Mouse (Mus musculus): Measurements from ENCODE around the gene Mmel1. TPM values are rescaled to one million over a fixed set of nuclear protein-coding genes. Genes with fewer than 3 reads are reported as not detected.

The Mmel1 gene
- total RNA-seq, 1 experiment from 2014 or later: 0.29 TPM

DNA sequence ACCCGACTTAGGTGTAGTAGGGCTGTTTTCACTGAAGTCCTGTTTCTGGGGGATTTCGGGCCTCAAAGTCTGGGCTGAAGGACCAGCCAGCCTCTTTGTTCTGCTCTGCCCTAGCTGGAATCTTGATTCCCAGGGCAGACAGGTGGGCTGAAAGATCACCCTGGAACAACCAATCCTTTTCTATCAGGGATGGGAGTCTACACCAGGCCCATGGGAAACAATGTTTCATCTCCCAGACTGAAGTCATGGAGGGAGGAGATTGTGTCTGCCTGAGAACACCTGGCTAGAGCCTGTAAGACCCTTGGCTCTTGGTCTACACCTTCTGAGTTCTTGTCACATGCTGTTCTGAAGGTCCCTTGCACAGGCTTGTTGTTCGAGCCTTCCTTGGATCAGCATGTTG lies 10.8 kb upstream of the Mmel1 start:
- no peak for ATAC-seq (replicated peaks; ENCODE audit: insufficient number of reproducible peaks, low FRiP score, low TSS enrichment, poor library complexity, severe bottlenecking)

DNA sequence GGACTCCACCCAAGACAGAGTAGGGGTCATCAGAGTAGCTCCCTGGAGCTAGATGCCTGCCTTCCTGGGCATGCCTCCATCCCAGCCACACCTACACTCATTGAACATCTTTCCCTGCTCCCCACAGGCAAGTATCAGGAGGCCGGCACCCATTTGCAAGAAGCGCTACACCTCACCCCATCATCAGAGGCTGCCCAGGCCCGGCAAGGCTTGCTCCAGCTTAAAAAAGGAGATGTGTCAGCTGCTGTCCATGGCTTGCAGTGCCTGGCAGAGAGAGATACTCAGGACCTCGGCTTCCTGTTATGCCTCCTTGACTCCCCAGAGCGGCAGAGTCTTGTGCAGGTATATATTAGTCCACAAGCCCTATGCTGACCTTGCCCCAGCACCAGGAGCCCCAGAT lies 7.4 kb upstream of the Mmel1 start:
- no peak for ATAC-seq (replicated peaks; ENCODE audit: insufficient number of reproducible peaks, low FRiP score, low TSS enrichment, poor library complexity, severe bottlenecking)

DNA sequence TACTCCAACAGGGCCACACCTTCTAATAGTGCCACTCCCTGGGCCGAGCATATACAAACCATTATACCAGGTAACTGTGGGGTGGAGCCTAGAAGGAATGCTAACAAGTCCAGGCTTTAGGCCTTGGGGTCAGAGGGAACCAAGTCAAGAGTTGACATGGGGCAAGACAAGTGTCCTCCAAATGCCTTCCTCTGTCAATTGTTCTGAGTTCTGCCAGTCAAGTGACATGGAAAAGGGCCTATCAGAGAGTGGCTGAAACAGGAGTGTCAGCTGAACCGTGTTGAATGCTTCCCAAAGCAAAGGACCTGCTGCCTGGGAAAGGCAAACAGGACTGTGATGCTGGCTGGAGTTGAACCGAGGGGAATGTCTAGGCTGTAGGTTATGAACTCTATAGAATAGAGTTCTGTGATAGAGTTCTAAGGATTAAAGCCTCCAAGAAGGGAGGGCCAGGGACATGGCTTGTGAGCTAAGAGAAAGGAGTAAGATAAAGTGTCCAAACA lies 5.9 kb upstream of the Mmel1 start:
- no peak for ATAC-seq (replicated peaks; ENCODE audit: insufficient number of reproducible peaks, low FRiP score, low TSS enrichment, poor library complexity, severe bottlenecking)

DNA sequence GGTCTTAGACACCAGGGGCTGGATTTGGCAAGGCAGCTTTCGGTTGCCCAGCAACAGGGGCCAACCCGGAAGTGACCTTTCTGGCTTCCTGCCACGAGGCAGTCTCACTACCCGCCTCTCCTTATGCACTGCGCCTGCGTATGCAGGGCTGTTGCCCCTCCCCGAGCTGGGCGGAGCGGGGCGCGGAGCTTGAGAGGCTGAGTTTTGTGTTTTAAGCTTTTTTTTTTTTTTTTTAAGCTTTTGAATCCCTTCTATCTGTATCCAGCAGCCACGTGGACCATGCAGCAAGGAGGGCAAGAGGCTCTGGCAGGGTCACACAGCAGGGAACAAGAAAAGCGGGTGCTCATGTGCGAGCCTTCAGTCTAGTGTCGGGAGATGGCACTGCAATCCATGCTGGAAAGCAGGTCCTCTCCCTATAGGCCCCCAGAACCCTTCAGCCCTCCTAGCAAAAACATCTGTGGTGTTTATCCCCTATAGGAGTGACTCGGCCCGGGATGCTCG lies 5.1 kb upstream of the Mmel1 start:
- ATAC-seq (replicated peaks; ENCODE audit: insufficient number of reproducible peaks, low FRiP score, low TSS enrichment, poor library complexity, severe bottlenecking): peak; percentile 76

DNA sequence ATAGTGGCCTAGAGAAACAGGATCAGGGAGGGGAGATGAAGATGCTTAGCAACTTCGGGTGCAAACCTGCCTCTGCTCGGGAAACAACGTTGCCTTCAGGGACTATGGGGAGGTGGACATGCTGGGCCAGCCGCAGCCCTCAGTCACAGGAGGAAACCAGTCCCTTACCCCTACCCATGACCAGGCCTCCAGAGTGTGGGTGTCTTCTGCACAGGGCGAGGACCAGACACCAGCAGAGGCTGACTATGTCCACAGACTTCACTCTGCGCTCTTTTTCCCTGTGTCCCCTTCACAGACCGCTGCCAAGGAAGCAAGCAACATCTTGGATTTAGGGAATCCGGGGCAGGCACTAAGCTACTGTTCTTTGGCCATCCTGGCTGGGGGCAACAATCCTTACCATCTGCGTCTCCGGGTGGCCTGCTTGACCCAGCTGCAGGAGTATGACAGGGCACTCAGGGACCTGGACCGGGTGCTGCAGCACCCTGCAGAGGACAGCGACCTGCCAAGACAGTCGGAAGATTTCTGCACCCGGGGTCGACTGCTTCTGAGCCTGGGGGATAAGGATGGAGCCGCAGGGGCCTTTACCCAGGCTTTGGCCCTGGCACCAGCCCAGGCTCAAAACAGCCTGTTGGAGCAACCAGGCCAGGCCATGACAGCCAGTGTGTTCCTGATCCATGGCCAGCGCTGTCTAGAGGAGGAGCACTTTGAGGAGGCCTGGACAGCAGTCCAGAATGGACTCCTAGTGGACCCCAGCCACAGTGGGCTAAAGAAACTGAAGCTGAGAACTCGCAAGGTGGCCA lies 4.2 kb upstream of the Mmel1 start:
- no peak for ATAC-seq (replicated peaks; ENCODE audit: insufficient number of reproducible peaks, low FRiP score, low TSS enrichment, poor library complexity, severe bottlenecking)

DNA sequence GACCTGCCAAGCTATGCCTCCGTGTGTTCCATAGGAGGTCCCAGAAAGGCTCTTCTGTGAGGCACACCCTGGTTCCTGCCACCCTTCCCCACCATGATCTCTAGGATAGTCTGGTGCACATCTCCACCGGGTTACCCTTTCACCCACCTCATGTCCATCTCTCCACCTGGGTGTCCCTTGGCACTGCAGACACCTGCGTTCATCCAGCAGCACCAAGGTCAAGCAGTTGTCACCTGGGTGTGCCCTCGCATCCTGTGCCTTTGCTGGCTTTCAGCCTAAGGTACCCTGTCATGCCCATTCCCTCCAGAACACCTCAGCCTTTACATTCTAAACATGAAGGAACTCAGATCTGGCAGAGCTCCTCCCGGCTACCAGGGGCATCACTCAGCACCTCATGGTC lies 3.0 kb upstream of the Mmel1 start:
- ATAC-seq (replicated peaks; ENCODE audit: insufficient number of reproducible peaks, low FRiP score, low TSS enrichment, poor library complexity, severe bottlenecking): no peak

DNA sequence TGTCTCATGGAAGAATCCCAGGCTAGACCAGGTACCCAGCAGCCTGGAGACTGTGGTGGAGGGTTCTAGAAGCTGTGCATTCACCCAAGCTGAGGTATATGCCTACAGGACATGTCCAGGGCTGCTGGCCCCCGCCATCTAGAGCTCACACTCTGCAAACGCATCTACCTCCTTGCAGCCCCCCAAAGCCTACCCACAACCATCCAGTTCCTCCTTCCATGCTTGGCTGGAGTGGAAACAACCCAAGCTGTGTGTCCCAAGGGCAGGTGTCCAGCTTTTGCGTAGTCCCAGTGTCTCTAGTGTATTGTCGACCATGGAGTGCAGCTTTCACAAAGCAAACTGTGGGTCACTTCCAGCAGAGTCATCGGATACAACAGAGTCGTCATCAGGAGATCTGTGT lies 2.1 kb upstream of the Mmel1 start:
- ATAC-seq (replicated peaks; ENCODE audit: insufficient number of reproducible peaks, low FRiP score, low TSS enrichment, poor library complexity, severe bottlenecking): no peak

DNA sequence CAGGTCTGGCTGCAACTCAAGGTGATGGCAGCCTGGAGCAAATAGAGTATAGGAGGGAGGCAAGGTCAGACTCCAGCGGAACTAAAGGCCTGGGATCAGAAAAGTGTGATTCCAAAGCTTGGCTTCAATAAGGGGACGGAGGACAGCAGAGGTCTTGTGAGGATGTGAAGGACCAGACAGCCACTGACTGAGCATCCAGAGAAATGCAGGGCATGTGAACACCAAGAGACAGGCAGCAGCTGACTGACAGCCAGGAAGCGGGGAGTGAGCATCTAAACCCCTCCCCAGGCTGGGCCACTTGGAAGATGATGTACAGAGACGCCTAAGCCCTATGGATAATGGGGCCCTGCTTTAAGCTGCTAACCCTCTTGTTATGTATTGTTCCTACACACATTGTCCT lies 1.3 kb downstream of the Mmel1 start:
- no peak for ATAC-seq (replicated peaks; ENCODE audit: insufficient number of reproducible peaks, low FRiP score, low TSS enrichment, poor library complexity, severe bottlenecking)

DNA sequence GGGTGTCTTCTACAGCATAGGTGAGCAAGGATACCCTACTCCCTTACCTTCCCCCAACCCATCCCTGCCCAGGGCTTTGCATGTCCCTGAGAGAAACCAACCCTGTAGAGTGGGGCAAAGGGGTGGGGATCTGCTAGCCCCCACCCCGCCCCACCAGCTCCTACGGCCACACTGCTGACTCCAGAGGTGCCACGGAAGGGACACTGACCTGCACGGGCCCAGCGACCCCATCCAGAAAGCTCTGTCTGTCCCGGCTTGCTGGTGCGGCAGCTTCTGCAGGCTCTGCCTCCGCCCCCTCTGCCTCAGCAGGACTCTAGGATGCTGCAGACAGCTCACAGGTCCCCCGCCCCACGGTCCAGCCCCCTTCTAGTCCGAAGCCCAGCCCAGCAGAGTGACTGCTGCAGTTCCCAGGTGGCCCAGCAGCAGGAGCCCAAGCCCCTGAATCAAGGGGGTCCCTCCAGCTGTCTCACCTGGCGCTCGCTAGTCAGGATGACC lies 2.4 kb downstream of the Mmel1 start:
- no peak for ATAC-seq (replicated peaks; ENCODE audit: insufficient number of reproducible peaks, low FRiP score, low TSS enrichment, poor library complexity, severe bottlenecking)

DNA sequence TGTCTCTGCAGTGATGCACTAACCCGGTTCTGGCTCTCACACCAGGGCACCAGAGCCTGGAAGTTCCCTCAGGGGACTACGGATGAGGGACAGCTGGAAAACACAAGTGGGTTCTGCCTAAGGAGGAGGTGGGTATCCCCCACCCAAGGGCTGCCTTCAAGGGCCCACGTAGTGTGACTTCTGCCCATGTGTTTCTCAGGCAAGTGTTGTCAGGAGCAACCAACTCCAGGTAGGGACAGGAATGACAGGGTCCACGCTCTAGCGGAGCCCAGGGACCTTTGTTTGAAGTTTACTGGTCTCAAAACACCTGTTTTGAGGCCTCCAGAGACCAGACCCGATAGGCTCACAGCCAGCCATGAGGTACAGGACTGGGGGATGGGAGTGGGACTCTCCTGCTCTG lies 3.8 kb downstream of the Mmel1 start:
- ATAC-seq (replicated peaks; ENCODE audit: insufficient number of reproducible peaks, low FRiP score, low TSS enrichment, poor library complexity, severe bottlenecking): no peak

DNA sequence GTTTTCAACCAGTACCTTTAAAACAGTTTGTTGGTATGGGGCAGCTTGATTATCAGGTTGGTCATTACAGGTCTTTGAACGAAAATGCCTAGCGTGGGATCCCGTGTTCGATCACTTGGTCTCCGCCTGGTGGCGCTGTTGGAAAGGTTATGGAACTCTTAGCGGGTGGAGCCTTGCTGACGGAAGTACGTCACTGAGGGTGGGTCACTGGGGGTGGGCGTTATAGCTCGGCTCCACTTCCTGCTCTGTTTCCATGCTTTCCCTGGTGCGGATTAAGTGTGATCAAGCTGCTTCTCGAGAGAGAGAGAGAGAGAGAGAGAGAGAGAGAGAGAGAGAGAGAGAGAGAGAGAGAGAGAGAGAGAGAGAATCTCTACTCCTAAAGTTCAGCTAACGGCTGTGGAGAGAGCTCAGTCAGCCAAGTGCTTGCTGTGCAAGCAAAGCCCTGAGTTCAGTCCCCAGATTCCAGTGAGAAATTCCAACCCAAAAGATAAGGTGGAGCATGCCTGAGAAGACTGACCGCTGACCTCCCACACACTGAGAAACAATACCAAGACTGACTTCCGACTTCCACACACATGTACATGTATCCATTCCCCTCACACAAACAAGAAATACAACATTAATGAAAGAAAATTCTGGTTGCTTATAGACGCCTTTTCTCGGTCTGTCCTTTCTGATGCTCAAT lies 8.6 kb downstream of the Mmel1 start:
- peak; percentile 97 for ATAC-seq (replicated peaks; ENCODE audit: insufficient number of reproducible peaks, low FRiP score, low TSS enrichment, poor library complexity, severe bottlenecking)

DNA sequence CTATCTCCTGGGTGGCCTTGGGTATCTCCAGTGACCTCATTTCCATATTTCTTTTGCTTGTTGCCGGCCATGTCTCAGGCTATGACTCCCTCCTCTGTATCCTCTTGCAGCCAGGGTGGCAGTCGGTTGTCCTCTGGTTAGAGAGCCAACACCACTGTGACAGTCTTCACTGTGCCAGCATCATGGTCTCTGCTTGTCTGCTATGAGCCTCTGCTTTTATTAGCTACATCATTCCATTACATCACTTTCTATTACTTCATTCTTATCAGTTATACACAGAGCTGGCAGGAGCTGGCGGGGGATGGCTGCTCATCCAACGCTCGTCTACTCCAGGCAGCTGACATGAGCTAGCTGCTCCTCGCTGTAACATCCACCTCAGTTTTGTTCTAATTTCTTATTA lies 11.3 kb downstream of the Mmel1 start:
- no peak for ATAC-seq (replicated peaks; ENCODE audit: insufficient number of reproducible peaks, low FRiP score, low TSS enrichment, poor library complexity, severe bottlenecking)

DNA sequence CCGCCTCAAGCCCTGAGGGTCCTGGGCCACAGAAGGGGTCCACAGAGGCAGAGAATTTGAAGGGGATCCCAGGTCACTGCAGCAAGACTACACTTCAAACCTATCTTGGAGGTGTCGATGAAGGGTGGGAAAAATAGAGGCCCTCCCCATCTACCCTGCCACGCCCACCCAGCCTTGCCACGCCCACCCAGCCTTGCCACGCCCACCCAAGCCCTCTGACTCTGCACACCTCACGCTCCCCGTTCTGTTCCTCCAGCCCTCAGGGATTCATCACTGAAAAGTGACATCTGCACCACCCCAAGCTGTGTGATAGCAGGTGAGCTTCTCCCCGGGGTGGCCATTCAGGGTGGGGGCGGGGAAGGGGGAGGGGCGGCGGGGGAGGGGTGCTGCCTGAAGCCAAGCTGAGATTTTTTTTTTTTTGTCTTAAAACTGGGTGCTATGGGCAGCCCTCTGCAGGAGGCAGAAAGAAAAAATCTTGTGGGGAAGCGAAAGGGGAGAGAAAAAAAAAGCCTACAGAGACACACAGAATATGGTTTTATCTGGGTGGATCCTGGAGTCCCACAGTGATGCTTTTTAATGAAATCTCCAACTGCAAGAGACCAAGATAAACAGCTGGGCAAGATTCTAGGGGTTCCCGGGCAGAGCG lies 12.8 kb downstream of the Mmel1 start:
- ATAC-seq (replicated peaks; ENCODE audit: insufficient number of reproducible peaks, low FRiP score, low TSS enrichment, poor library complexity, severe bottlenecking): no peak

DNA sequence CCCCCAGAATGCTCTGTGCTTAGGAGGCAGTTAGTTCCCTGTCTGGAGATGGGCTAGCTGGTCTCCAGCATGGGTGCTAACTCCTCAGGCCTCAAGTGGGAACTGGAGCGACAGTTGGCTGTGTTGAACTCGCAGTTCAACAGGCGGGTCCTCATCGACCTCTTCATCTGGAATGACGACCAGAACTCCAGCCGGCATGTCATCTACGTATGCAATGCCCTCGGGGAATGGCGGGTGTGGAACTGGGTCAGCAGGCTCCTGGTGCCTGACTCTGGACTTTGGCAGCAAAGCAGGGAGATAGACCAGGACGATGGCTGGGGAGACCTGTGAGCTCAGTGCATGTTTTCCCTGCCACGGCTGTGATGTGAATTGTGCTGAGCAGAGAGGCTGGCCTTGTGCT lies 16.0 kb downstream of the Mmel1 start:
- no peak for ATAC-seq (replicated peaks; ENCODE audit: insufficient number of reproducible peaks, low FRiP score, low TSS enrichment, poor library complexity, severe bottlenecking)

DNA sequence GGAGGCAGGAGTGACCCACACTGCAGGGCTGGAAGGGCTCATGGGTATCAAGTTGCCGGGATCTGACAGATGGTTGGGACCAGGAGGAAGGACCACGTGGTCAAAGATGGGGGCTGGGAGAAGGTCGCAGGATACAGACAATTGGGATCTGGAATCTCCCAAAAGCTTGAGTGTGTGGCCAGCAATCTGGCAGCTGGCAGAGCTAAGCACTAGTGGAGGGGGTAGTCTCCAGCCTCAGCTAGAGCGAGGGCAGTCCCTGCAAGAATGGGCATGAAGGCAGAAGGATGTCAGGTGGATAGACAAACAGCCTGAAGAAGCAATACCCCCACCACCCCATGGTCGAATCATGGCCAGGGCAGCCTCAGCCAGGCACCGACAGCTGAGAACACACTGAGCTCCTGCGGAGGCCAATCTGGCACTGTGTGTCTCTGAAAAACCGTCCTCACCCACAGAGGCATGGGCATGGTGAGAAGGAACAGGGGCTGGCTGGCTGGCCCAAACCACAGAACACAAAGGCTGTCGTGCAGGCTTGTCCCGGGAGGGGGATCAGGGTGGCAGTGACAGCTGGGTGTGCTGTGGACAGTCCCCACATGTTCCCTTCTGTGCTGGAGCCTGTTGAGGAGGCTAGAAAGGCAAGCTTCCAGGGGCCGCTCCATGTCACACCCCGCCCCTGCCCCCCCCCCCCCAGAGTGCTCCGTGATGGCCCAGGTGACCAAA lies 17.6 kb downstream of the Mmel1 start:
- no peak for ATAC-seq (replicated peaks; ENCODE audit: insufficient number of reproducible peaks, low FRiP score, low TSS enrichment, poor library complexity, severe bottlenecking)

DNA sequence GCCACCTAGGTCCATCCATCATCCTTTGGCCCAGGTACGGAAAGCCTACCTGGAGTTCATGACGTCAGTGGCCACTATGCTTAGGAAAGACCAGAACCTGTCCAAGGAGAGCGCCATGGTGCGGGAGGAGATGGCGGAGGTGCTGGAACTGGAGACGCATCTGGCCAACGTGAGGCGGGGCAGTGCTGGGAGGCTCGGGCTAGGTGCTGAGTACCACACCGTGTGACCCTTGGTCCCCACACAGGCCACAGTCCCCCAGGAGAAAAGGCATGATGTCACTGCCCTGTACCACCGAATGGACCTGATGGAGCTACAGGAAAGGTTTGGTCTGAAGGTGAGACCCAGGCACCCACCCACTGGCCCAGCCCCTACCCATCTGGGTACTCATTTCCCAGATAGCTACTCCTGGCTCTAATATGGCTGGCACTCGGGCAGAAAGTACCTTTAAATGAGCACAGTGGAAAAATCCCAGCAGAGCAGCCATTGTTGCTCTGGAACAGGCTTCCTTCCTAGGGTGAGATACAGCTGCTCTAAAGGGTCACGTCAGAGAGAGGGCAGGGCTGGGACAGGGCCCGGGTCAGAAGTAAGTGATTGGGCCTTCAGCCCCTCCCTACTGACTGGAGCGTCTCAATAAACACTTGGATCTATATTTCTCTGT lies 18.3 kb downstream of the Mmel1 start:
- ATAC-seq (replicated peaks; ENCODE audit: insufficient number of reproducible peaks, low FRiP score, low TSS enrichment, poor library complexity, severe bottlenecking): no peak

DNA sequence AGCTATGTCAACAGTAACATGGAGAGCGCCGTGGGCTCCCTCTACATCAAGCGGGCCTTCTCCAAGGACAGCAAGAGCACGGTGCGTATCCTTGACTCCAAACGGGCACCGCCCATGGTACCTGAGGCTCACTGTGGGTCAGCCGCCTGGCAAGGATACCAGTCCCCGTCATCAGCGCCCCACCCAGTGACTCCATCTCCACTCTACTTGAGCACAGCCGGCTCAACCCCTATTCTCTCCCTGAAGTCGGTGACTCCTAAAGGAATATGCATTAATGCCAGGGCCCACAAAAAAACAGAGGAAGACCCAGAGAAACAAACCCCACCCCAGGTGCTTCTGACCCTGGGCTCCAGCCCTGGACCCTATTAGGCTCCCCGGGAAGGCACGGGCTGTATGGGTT lies 21.5 kb downstream of the Mmel1 start:
- no peak for ATAC-seq (replicated peaks; ENCODE audit: insufficient number of reproducible peaks, low FRiP score, low TSS enrichment, poor library complexity, severe bottlenecking)

DNA sequence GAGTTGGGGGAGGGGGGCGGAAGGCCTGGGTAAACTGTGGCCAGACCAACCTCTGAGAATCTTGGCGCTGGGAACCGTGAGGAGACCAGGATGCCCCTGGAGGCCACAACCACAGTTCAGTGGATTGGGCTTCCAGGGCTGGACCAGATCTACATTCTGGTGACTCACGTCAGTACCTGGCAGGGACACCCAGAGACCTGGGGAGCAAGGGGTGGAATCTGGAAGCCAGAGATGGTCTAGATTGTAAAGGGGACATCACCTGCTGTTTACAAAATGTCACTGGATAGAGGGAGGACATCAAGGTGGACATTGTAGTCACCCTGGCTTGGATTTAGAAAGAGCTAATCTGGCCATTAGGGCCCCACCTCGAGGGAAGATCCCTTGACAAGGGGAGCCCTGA lies 26.2 kb downstream of the Mmel1 start:
- ATAC-seq (replicated peaks; ENCODE audit: insufficient number of reproducible peaks, low FRiP score, low TSS enrichment, poor library complexity, severe bottlenecking): no peak
